Mouse (Mus musculus) kidney, postnatal 0 days (tissue): ENCODE data around the gene Flt3. TPM values are rescaled to one million over a fixed set of nuclear protein-coding genes. Genes with fewer than 3 reads are reported as not detected.

Source experiments
- ATAC-seq: fragments of 200-750 bp; cut with Nextera tagmentation; replicated peaks from 2 replicates; pipeline ENCODE4 v1.8.0; 2017; ENCODE audit warnings: low read depth, moderate number of reproducible peaks, moderate TSS enrichment, moderate library complexity; ENCODE audit not compliant: low FRiP score
- DNase-seq: peaks from one replicate; pipeline ENCODE4 v3.0.0-alpha.2; 2016; ENCODE audit warnings: low spot score
- H3K27ac ChIP-seq: fragments of 300-500 bp; sonication (generic); 2 replicates; pipeline ENCODE4 v1.5.1; 2014; ENCODE audit warnings: mild to moderate bottlenecking
- H3K27me3 ChIP-seq: fragments of 300-500 bp; sonication (generic); 2 replicates; pipeline ENCODE4 v1.6.1; 2014; ENCODE audit warnings: low read length, mixed read lengths; ENCODE audit not compliant: insufficient read depth
- H3K36me3 ChIP-seq: fragments of 300-500 bp; sonication (generic); 2 replicates; pipeline ENCODE4 v1.6.1; 2014; ENCODE audit warnings: low read length, mixed read lengths; ENCODE audit not compliant: insufficient read depth
- H3K4me1 ChIP-seq: fragments of 300-500 bp; sonication (generic); replicated peaks from 2 replicates; pipeline ENCODE4 v1.6.1; 2014; ENCODE audit warnings: antibody characterized with exemption, low read length, mixed read lengths; ENCODE audit not compliant: insufficient read depth
- H3K4me2 ChIP-seq: fragments of 300-500 bp; sonication (generic); 2 replicates; pipeline ENCODE4 v1.6.1; 2014; ENCODE audit warnings: mild to moderate bottlenecking, low read length, moderate library complexity, mixed read lengths
- H3K4me3 ChIP-seq: fragments of 300-500 bp; sonication (generic); replicated peaks from 2 replicates; pipeline ENCODE4 v1.5.1; 2014; ENCODE audit warnings: low read depth, low read length
- H3K9ac ChIP-seq: fragments of 300-500 bp; sonication (generic); 2 replicates; pipeline ENCODE4 v1.6.1; 2014; ENCODE audit warnings: low read depth, low read length
- H3K9me3 ChIP-seq: fragments of 300-500 bp; sonication (generic); replicated peaks from 2 replicates; pipeline ENCODE4 v1.6.1; 2016; ENCODE audit warnings: low read length, inconsistent platforms, mixed read lengths
- CTCF ChIP-seq: IDR thresholded peaks from 2 replicates; pipeline ENCODE4 v1.5.1; 2016; ENCODE audit warnings: antibody characterized with exemption, low read depth, mild to moderate bottlenecking, moderate library complexity
- WGBS: fragments of 180-500 bp; shearing (Covaris S2); extraction: QIAGEN DNeasy Blood & Tissue Kit; methylation state at CpG from one replicate; pipeline ENCODE4 v1.1.7; 2014; 5-methylcytosine and 5-hydroxymethylcytosine counted together
- polyA plus RNA-seq: library from polyadenylated mRNA; unstranded; fragments of >200 nt; fragmentation: Nextera tagmentation; extraction: Ambion mirVana; gene quantifications from 2 replicates; pipeline ENCODE4 v1.2.1, GENCODE M21; 2015

The Flt3 gene
- polyA plus RNA-seq, 1 experiment from 2014 or later = 0.08 TPM

DNA sequence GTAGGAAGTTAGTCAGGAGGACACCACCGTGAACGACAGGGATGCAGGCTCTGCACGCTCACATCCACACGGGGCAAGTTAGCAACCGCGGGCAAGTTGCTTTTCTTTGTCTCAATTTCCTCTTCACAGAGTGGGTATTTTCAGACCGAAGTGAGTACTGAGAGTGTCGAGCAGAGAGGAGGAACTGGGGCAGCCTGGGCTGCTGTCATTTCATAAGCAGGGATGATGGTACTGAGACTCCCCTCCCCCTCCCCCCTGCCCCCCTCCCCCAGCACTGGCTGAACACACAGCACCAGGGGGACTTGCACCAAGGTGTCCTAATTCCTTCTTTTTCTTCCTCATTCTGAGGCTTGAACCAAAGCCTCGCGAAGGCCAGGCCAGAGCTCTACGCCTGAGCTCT is 60.7 kb downstream of the Flt3 start:
- no peak for TF ChIP-seq CTCF
- 73% methylated on average over 11 of the region's 11 CpGs for WGBS

DNA sequence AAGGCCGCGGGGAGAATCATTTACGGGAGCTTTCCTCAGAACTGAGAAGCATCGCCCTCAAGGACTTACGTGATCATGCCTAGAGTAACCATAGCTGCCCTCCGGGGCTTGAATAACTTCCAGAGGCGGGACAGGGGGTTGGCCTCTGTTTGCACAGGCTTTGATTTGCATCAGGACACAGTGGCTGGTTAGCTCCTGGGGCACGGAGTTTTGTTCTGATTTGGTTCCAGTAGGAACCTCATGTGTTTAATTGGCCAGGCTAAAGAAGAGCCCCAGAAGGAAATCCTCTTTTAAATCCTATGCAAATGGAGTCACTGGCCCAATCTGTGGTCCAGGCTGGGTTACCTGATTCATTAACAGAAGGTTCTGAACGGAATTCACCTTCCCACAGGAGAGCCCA is 61.3 kb downstream of the Flt3 start:
- no peaks in the 10 kb centered on the region for H3K36me3 ChIP-seq
- no peaks in the 10 kb centered on the region for H3K4me1 ChIP-seq
- H3K27me3 ChIP-seq = no peaks in the 10 kb centered on the region
- H3K27ac ChIP-seq = no peak overlapping the region
- WGBS = 55% methylated on average over 9 of the region's 9 CpGs
- no peaks in the 10 kb centered on the region for H3K9me3 ChIP-seq
- ATAC-seq (no peak), DNase-seq (no peak)
- H3K4me2 ChIP-seq = no peak overlapping the region
- no peak overlapping the region for H3K9ac ChIP-seq
- no peak overlapping the region for H3K4me3 ChIP-seq
- no peak for TF ChIP-seq CTCF

More for the DNA sequence above, 60.7 kb downstream of the Flt3 start:
- Histone ChIP-seq H3K4me2 (no peak overlapping the region), H3K4me1 (no peaks in the 10 kb centered on the region), H3K9me3 (no peaks in the 10 kb centered on the region), H3K36me3 (no peaks in the 10 kb centered on the region), H3K27me3 (no peaks in the 10 kb centered on the region), H3K9ac (no peak overlapping the region), H3K4me3 (no peak overlapping the region), H3K27ac (no peak overlapping the region)
- DNase-seq (no peak), ATAC-seq (no peak)

DNA sequence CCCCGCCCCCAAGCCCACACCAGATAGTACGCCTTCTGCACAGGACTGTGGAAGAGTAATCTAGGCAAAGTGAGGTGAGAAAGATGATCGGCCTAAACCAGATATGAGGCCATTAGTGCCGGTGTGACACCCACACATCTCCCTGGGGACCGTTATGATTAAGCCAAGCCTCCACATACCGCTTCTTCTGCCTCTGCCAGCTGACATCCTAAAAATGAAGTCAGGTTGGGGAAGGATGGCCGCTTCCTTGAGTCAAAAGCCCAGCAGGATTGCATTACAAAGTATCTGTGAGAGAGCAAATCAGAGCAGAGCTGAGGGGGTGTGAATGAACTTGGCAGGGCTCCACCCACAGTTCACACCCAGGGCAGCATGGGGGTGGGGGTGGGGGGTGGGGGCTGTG is 67.6 kb downstream of the Flt3 start:
- no peak overlapping the region for H3K4me3 ChIP-seq
- H3K9ac ChIP-seq = no peak overlapping the region
- no peak overlapping the region for H3K27ac ChIP-seq
- DNase-seq (peak; percentile 15), ATAC-seq (no peak)
- TF ChIP-seq CTCF = no peak
- H3K27me3 ChIP-seq = no peaks in the 10 kb centered on the region
- H3K36me3 ChIP-seq = no peaks in the 10 kb centered on the region
- H3K4me1 ChIP-seq = no peaks in the 10 kb centered on the region
- no peak overlapping the region for H3K4me2 ChIP-seq
- 12% methylated on average over 7 of the region's 7 CpGs for WGBS
- H3K9me3 ChIP-seq = no peaks in the 10 kb centered on the region

DNA sequence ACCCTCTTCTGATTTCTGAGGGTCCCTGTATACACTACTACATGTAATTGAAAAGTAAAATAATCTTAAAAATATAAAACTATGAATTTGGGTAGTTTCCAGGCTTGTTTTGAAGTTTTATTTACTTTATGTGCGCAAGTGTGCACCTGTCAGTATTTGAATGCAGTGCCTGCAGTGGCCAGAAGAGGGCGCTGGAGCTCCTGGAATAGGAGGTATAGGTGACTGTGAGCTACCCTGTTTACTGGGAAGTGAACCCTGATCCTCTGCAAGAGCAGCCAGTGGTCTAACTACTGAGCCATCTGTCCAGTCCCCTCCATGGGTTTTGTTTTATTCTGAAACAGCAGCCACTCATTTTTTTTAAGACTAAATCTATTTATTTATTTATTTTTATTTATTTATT is 68.7 kb downstream of the Flt3 start:
- no peaks in the 10 kb centered on the region for H3K9me3 ChIP-seq
- WGBS = 36% methylated on average over 2 of the region's 2 CpGs
- peak; percentile 77 for TF ChIP-seq CTCF
- no peak overlapping the region for H3K27ac ChIP-seq
- no peaks in the 10 kb centered on the region for H3K4me1 ChIP-seq
- H3K9ac ChIP-seq = no peak overlapping the region
- H3K4me2 ChIP-seq = no peak overlapping the region
- DNase-seq (peak; percentile 47), ATAC-seq (no peak)
- H3K4me3 ChIP-seq = no peak overlapping the region
- no peaks in the 10 kb centered on the region for H3K27me3 ChIP-seq
- no peaks in the 10 kb centered on the region for H3K36me3 ChIP-seq

DNA sequence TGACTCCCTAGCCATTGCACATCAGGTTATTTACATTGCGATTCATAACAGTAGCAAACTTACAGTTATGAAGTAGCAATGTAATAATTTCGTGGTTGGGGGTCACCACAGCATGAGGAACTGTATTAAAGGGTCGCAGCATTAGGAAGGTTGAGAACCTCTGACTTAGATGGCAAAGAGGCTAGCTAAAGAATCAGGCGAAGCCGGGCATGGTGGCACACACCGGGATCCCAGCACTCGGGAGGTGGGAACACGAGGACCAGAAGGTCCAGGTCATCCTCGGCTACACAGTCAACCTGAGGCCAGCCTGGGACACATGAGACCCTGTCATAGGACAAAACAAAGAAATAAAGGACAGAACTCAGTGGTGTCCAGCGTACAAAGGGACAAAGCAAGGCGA is 70.3 kb downstream of the Flt3 start:
- 89% methylated on average over 11 of the region's 11 CpGs for WGBS
- Histone ChIP-seq H3K36me3 (no peaks in the 10 kb centered on the region), H3K9ac (no peak overlapping the region), H3K27me3 (no peaks in the 10 kb centered on the region), H3K9me3 (no peaks in the 10 kb centered on the region), H3K4me1 (no peaks in the 10 kb centered on the region), H3K4me2 (no peak overlapping the region), H3K27ac (no peak overlapping the region), H3K4me3 (no peak overlapping the region)
- no peak for ATAC-seq
- TF ChIP-seq CTCF = no peak
- no peak for DNase-seq

DNA sequence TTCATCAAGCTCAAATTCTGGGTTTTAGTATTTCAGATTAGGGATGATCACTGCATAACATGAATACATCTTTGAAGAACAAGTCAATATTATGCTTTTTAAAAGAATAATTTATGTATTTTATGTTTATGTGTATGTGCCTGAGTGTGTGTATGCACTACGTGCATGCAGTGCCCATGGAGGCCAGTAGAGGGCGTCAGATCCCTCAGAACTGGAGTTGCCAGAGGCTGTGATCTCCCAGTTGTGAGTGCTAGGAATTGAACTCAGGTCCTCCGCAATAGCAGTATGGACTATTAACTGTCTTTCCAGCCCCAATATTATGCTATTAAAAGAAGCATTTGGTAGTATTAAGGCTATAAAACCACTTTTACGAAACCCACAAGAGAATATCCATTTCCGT is 72.7 kb downstream of the Flt3 start:
- peak; percentile 9; the same call in 1 of the 2 replicates for TF ChIP-seq CTCF
- 89% methylated on average over 5 of the region's 5 CpGs for WGBS
- DNase-seq (no peak), ATAC-seq (no peak)
- Histone ChIP-seq H3K4me1 (no peaks in the 10 kb centered on the region), H3K9ac (no peak overlapping the region), H3K9me3 (no peaks in the 10 kb centered on the region), H3K36me3 (no peaks in the 10 kb centered on the region), H3K4me2 (no peak overlapping the region), H3K27me3 (no peaks in the 10 kb centered on the region; the same call in 1 of the 2 replicates), H3K27ac (no peak overlapping the region), H3K4me3 (no peak overlapping the region)

DNA sequence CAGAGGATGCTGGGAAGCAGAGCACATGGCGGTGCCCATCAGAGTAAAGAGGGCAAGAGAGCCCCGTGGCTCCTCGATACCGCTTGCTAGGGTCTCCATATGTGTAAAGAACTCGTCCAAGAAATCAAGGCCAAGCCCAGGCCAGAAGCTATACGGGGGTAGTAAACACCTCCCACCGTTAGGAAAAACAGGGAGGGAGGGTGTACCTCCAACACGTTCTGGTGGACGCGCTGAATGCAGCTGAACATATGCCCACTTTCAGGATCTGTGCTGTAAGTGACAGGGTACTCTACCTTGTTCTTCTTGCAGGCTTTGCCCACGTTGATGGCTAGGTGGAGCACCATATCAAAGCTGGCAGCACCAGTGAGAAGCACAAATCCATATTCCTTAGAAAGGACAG is 74.4 kb downstream of the Flt3 start:
- ATAC-seq = no peak

More for the DNA sequence above, 74.4 kb downstream of the Flt3 start:
- Histone ChIP-seq H3K27me3 (peaks cover 4% of the 10 kb centered on the region; the same call in 1 of the 2 replicates), H3K4me2 (no peak overlapping the region), H3K36me3 (no peaks in the 10 kb centered on the region), H3K27ac (no peak overlapping the region), H3K9me3 (no peaks in the 10 kb centered on the region), H3K4me3 (no peak overlapping the region), H3K4me1 (no peaks in the 10 kb centered on the region), H3K9ac (no peak overlapping the region)
- WGBS = 68% methylated on average over 11 of the region's 11 CpGs
- DNase-seq = no peak
- TF ChIP-seq CTCF = no peak
